Mouse (Mus musculus): ENCODE results near the gene Stap2.

DNA sequence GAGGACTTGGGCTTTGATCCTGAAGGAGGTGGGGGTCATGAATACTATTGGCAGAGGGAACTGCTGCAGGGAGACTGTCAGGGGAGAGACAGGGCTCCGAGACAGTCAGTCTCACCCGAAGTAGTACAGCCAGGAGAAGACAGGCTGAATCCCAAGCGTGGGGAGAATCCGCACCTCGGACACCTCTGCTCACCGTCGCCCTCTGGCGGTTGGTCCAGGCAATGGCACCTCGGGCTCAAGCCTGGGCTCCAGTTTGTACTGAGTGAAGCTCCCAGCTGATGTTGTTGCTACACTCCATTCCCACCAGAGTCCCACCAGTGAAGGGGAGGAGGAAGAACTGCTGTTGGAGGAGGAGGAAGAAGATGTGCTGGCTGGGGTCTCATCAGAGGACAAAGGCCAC lies 5.3 kb upstream of the Stap2 start:
- TF ChIP-seq POLR2A (IDR thresholded peaks at IDR 0.05; ENCODE audit: insufficient read depth, low read depth, low read length) (no peak), CTCF (IDR thresholded peaks at IDR 0.05) (peak; percentile 98; the same call in 1 of the 2 replicates), EP300 (IDR thresholded peaks at IDR 0.05; ENCODE audit: insufficient read depth, low read depth, low read length) (0 out of 2 replicates have a peak, but pooled peaks have one; percentile 44)
